Mouse (Mus musculus): Measurements from ENCODE around the gene Gm11020.
A peak's percentile ranks its signal among the peaks of the same experiment; 100 is the strongest.
"Not testable (repeated sequence)": the region's sequence is repeated elsewhere in the genome, so short reads cannot be mapped to it uniquely, and the experiment has no call there.

The Gm11020 gene

DNA sequence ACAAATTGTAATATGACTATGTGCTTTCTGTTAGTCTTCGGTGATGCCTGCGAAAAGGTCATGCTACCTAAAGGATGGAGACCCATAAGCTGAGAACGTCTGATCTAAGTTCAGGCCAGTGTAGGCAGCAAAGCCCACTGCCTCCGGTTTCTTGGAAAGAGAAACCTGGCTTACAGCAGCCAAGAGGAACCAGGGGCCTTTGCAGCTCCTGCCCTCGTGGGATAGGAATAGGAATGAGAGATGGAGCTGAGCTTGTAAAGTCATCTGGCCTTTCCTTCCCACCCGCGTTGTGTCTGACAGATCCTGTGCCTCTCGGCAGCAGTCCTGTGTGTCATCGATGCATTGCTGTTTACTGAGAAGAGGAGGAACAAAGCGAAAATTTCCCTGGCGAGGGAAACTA lies at the start of gene Gm11020:
Gene Gm11020, plus strand, starts transcription at position 301 of the 400 bp plus-strand sequence.
- not testable (repeated sequence) for DNase-seq (ENCODE audit: low read depth, low spot score)

DNA sequence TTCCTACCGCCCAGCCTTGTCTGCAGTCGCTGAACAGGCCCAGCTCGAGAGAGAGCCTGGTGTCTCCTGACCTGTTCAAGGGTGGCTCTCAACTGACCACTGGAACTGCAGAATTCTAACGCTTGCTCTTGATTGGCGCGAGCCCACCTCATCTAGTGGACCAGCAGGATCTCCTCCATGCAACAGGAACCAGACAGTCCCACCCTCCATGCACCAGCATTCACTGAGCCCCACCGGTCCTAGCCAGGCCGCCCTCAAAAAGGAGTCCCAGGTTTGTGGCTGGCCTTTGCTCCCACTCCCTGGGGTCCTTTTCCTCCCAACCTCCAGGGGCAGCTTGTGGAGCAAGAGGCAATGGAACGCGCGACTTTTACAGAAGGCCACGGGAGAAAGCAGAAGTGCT lies 28.3 kb upstream of the Gm11020 start, which contains the start of gene Cmtm2a:
Gene Cmtm2a, minus strand, starts transcription at position 101 of the 400 bp plus-strand sequence.
- DNase-seq (ENCODE audit: low read depth, low spot score), result not testable (repeated sequence)

GRCm38 (mm10) chr8:104294396-104294795 lies 27.0 kb upstream of the Gm11020 start:
- no peak for DNase-seq (ENCODE audit: low read depth, low spot score)

- not testable (repeated sequence) for DNase-seq (ENCODE audit: low read depth, low spot score)
Measured at GRCm38 (mm10) chr8:104301577-104301976, 19.8 kb upstream of the Gm11020 start.

GRCm38 (mm10) chr8:104302536-104302935 lies 18.8 kb upstream of the Gm11020 start:
- DNase-seq (ENCODE audit: low read depth, low spot score), result not testable (repeated sequence)

DNA sequence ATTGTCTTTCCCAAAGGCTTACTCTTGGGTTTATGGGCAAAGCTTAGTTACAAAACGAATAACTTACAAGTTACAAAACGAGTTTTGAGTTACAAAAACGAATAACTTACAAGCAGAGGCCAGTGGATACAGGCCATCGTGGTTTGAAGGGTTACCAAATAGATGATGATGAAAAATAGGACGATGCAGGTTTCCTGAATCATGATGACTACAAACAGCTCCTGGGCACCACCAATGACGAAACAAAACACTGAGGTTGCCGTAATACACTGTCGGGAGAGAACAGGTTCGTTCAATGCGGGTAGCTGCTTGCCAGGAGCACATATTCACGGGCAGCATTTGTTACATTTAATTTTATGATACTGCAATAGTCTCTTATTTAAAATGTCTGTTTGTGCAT lies 16.4 kb upstream of the Gm11020 start:
- DNase-seq (ENCODE audit: low read depth, low spot score), result no peak

GRCm38 (mm10) chr8:104308341-104308740 lies 13.0 kb upstream of the Gm11020 start:
- DNase-seq (ENCODE audit: low read depth, low spot score), result not testable (repeated sequence)

GRCm38 (mm10) chr8:104309441-104310155 lies 11.8 kb upstream of the Gm11020 start, which contains the start of the genes Gm45711 and Cmtm1:
Gene Gm45711 (minus strand): TSS chr8:104310081.
Gene Cmtm1 (minus strand): TSS chr8:104310145.
- DNase-seq (ENCODE audit: low read depth, low spot score), result not testable (repeated sequence)

DNA sequence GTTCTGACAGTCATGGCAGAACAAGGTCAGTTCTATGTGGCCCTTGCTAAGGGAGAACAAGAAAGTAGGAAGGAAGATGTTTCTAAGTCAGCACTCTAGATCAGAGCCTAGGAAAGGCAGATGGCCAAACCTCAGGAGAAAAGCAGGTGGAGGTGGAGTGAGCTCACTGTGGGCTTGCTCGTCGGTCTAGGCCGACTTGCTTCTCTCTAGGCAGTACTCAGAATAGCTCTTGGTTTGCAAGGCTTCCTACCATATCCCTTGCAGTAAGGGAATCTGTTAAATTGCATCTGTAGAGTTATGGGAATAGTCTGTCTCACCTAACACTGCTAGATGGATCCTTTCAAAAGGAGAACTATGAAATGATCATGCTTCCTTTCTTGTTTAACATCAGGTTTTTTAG lies 9.3 kb upstream of the Gm11020 start:
- not testable (repeated sequence) for DNase-seq (ENCODE audit: low read depth, low spot score)

- no peak for DNase-seq (ENCODE audit: low read depth, low spot score)
Measured at GRCm38 (mm10) chr8:104313311-104313710, 8.1 kb upstream of the Gm11020 start.

- DNase-seq (ENCODE audit: low read depth, low spot score), result not testable (repeated sequence)
Measured at GRCm38 (mm10) chr8:104321930-104322329, 563 bp downstream of the Gm11020 start, which contains the start of gene Cmtm2b. Gene Cmtm2b (plus strand): TSS chr8:104322230.

- DNase-seq (ENCODE audit: low read depth, low spot score), result no peak
Measured at GRCm38 (mm10) chr8:104332665-104333631, 11.6 kb downstream of the Gm11020 start.

- no peak for DNase-seq (ENCODE audit: low read depth, low spot score)
Measured at GRCm38 (mm10) chr8:104333786-104334185, 12.4 kb downstream of the Gm11020 start.

DNA sequence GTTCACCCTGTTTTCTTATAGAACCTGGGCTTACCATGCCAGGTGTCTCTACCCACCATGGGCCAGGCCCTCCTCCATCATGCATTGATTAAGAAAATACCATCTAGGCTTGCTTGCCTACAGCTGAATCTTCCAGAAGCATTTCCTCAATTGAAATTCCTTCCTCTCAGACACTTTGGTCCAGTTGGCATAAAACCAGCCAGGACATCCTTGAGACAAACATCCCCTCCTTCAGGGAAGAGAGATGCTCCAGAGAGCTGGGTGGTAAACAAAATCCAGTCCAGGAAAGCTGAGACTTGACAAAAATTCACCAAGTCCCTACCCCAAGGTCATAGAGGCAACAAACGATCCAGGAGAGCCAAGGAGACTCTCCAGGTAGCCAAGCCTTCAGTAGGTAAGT lies 12.8 kb downstream of the Gm11020 start:
- DNase-seq (ENCODE audit: low read depth, low spot score), result no peak

GRCm38 (mm10) chr8:104336806-104337205 lies 15.4 kb downstream of the Gm11020 start:
- no peak for DNase-seq (ENCODE audit: low read depth, low spot score)

GRCm38 (mm10) chr8:104337890-104338289 lies 16.5 kb downstream of the Gm11020 start:
- DNase-seq (ENCODE audit: low read depth, low spot score), result peak; percentile 26

DNA sequence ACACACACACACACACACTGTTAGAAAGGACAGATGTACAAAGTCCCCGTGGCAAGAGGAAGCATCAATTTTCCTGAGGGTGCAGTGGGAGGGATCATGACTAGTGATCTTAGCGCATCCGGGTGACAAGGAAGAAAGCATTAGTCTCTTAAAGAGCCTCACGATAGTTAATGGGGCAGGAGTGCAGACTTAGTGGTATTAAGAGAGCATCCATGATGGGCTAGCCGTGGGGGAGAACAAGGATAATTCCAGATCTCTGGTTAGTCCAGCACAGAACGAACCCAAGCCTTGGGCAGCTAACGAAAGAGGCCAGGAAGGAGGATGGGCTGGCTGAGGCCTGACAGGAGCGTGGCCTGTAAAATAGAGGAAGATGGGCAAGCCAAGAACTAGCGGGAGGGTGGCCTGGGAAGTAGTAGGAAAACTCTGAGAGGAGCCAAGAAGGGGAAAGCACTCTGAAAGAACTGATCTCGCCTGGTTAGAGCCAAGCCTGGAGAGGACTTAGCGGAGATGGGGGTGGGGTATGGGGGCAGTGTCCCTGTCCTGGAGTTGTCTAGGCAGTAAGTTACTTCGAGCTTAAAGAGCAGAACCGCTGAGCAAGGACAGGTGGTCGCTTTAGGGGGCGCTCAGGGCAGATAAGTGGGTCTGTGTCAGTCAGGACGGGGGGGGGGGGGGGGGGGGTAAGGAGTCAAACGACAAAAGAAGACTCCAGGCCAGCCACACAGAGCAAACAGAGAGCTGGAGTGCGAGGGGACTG lies 18.0 kb downstream of the Gm11020 start, which contains the start of gene Cmtm3:
Gene Cmtm3, plus strand, starts transcription at position 182 of the 754 bp plus-strand sequence.
- DNase-seq (ENCODE audit: low read depth, low spot score), result no peak

- DNase-seq (ENCODE audit: low read depth, low spot score), result no peak
Measured at GRCm38 (mm10) chr8:104339983-104340232, 18.5 kb downstream of the Gm11020 start.

DNA sequence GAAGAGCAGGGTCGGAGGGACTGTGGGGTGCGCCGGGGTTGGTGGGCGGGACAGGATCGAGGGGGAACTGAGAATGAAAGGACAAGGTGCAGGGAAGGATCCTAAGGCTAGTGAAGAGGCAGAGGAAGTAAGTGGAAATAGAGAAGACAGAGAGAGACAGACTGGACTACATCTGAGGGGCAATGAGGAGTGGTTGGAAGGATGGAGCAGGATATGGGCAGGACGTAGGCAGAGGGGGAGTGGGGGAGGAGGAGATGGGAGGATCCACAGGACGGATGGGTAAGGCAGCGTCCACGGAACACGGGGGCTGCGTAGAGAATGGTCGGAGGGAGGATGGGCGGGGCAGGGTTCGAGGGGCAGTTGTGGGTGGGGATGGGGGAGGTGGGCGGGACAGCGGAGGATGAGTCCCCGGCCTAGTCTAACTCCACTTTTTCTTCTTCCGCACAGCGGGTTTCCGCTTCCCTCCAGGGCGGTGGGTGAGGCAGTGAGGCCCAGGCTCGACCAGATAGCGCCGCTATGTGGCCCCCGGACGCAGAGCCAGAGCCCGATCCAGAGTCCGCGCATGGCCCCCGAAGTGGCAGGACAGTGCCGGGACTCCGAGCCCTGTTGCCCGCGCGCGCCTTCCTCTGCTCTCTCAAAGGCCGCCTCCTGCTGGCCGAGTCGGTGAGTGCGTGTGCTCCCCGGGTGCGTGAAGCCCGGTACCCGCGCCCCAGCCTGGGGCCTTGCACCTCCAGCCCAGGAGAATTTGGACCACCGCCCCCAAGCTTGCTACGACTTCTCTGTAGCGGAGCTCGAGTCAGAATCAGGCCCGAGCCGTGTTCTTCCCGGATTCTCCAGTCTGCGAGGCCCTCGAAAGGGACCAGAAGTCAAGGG lies 19.1 kb downstream of the Gm11020 start:
- DNase-seq (ENCODE audit: low read depth, low spot score), result peak; percentile 80

- DNase-seq (ENCODE audit: low read depth, low spot score), result peak; percentile 33
Measured at GRCm38 (mm10) chr8:104341106-104341561, 19.8 kb downstream of the Gm11020 start.

Measured in CD4-positive helper T cell, adult 2 months (primary cell).